Mouse (Mus musculus): ENCODE data around the gene Ubxn2a. TPM values are rescaled to one million over a fixed set of nuclear protein-coding genes. Genes with fewer than 3 reads are reported as not detected.
"Not testable (repeated sequence)": the region's sequence is repeated elsewhere in the genome, so short reads cannot be mapped to it uniquely, and the experiment has no call there.

The Ubxn2a gene
- polyA plus RNA-seq, 1 experiment from 2014 or later = 45.2 TPM

- no peaks in the 10 kb centered on the region for H3K36me3 ChIP-seq (ENCODE audit: control insufficient read depth, insufficient read depth)
- no peak overlapping the region for H3K27ac ChIP-seq (ENCODE audit: low read length)
- H3K9ac ChIP-seq (replicated peaks; ENCODE audit: low read depth, low read length) = no peak overlapping the region
- no peaks in the 10 kb centered on the region for H3K27me3 ChIP-seq (replicated peaks; ENCODE audit: control insufficient read depth, insufficient read depth, low read length)
- no peak for ATAC-seq
- no peak overlapping the region for H3K4me2 ChIP-seq (ENCODE audit: low read length)
- H3K4me1 ChIP-seq (replicated peaks; ENCODE audit: control insufficient read depth, insufficient read depth, low read length) = peaks cover 6% of the 10 kb centered on the region
- no peaks in the 10 kb centered on the region for H3K9me3 ChIP-seq (ENCODE audit: control insufficient read depth, low read length)
- 55% methylated on average over 3 of the region's 3 CpGs for WGBS
- no peak overlapping the region for H3K4me3 ChIP-seq (replicated peaks; ENCODE audit: low read length)
Observed at GRCm38 (mm10) chr12:4914441-4914840, 6.9 kb upstream of the Ubxn2a start.

GRCm38 (mm10) chr12:4911716-4912115 is 4.2 kb upstream of the Ubxn2a start:
- no peak for ATAC-seq
- H3K9ac ChIP-seq (replicated peaks; ENCODE audit: low read depth, low read length) = no peak overlapping the region
- no peak overlapping the region for H3K4me2 ChIP-seq (ENCODE audit: low read length)
- no peaks in the 10 kb centered on the region for H3K27me3 ChIP-seq (replicated peaks; ENCODE audit: control insufficient read depth, insufficient read depth, low read length)
- no peak overlapping the region for H3K27ac ChIP-seq (ENCODE audit: low read length)
- H3K4me3 ChIP-seq (replicated peaks; ENCODE audit: low read length) = no peak overlapping the region
- no peaks in the 10 kb centered on the region for H3K9me3 ChIP-seq (ENCODE audit: control insufficient read depth, low read length)
- no peaks in the 10 kb centered on the region for H3K36me3 ChIP-seq (ENCODE audit: control insufficient read depth, insufficient read depth)
- peaks cover 3% of the 10 kb centered on the region; the same call in 1 of the 2 replicates for H3K4me1 ChIP-seq (replicated peaks; ENCODE audit: control insufficient read depth, insufficient read depth, low read length)
- WGBS = 81% methylated on average over 4 of the region's 4 CpGs

GRCm38 (mm10) chr12:4910496-4910895 is 3.0 kb upstream of the Ubxn2a start:
- not testable (repeated sequence) for H3K4me3 ChIP-seq (replicated peaks; ENCODE audit: low read length); H3K9ac ChIP-seq (replicated peaks; ENCODE audit: low read depth, low read length); H3K27ac ChIP-seq (ENCODE audit: low read length); H3K27me3 ChIP-seq (replicated peaks; ENCODE audit: control insufficient read depth, insufficient read depth, low read length); H3K4me1 ChIP-seq (replicated peaks; ENCODE audit: control insufficient read depth, insufficient read depth, low read length); ATAC-seq; H3K4me2 ChIP-seq (ENCODE audit: low read length); H3K36me3 ChIP-seq (ENCODE audit: control insufficient read depth, insufficient read depth); H3K9me3 ChIP-seq (ENCODE audit: control insufficient read depth, low read length)
- 100% methylated on average over 1 of the region's 1 CpGs for WGBS

GRCm38 (mm10) chr12:4908391-4908790 is 886 bp upstream of the Ubxn2a start:
- H3K27ac ChIP-seq (ENCODE audit: low read length) = no peak overlapping the region
- ATAC-seq = no peak
- no peak overlapping the region for H3K4me2 ChIP-seq (ENCODE audit: low read length)
- 90% methylated on average over 7 of the region's 7 CpGs for WGBS
- no peaks in the 10 kb centered on the region for H3K9me3 ChIP-seq (ENCODE audit: control insufficient read depth, low read length)
- H3K4me1 ChIP-seq (replicated peaks; ENCODE audit: control insufficient read depth, insufficient read depth, low read length) = peaks cover 7% of the 10 kb centered on the region
- no peak overlapping the region for H3K9ac ChIP-seq (replicated peaks; ENCODE audit: low read depth, low read length)
- H3K4me3 ChIP-seq (replicated peaks; ENCODE audit: low read length) = no peak overlapping the region
- no peaks in the 10 kb centered on the region for H3K27me3 ChIP-seq (replicated peaks; ENCODE audit: control insufficient read depth, insufficient read depth, low read length)
- H3K36me3 ChIP-seq (ENCODE audit: control insufficient read depth, insufficient read depth) = no peaks in the 10 kb centered on the region

GRCm38 (mm10) chr12:4906476-4906875 is 1.0 kb downstream of the Ubxn2a start:
- 59% methylated on average over 7 of the region's 7 CpGs for WGBS
- peak overlapping the region; percentile 76 for H3K4me2 ChIP-seq (ENCODE audit: low read length)
- no peak for ATAC-seq
- H3K27me3 ChIP-seq (replicated peaks; ENCODE audit: control insufficient read depth, insufficient read depth, low read length) = no peaks in the 10 kb centered on the region
- H3K9ac ChIP-seq (replicated peaks; ENCODE audit: low read depth, low read length) = peak overlapping the region; percentile 90
- H3K36me3 ChIP-seq (ENCODE audit: control insufficient read depth, insufficient read depth) = peaks cover under 1% of the 10 kb centered on the region; the same call in 1 of the 2 replicates
- H3K4me1 ChIP-seq (replicated peaks; ENCODE audit: control insufficient read depth, insufficient read depth, low read length) = peaks cover 7% of the 10 kb centered on the region
- H3K9me3 ChIP-seq (ENCODE audit: control insufficient read depth, low read length) = no peaks in the 10 kb centered on the region
- peak overlapping the region; percentile 83 for H3K4me3 ChIP-seq (replicated peaks; ENCODE audit: low read length)
- no peak overlapping the region for H3K27ac ChIP-seq (ENCODE audit: low read length)

GRCm38 (mm10) chr12:4905946-4906345 is 1.6 kb downstream of the Ubxn2a start:
- Histone ChIP-seq H3K4me2 (ENCODE audit: low read length) (peak overlapping the region; percentile 76; the same call in 1 of the 2 replicates), H3K4me3 (replicated peaks; ENCODE audit: low read length) (no peak overlapping the region), H3K27ac (ENCODE audit: low read length) (no peak overlapping the region), H3K36me3 (ENCODE audit: control insufficient read depth, insufficient read depth) (peaks cover 2% of the 10 kb centered on the region; the same call in 1 of the 2 replicates), H3K9me3 (ENCODE audit: control insufficient read depth, low read length) (no peaks in the 10 kb centered on the region), H3K4me1 (replicated peaks; ENCODE audit: control insufficient read depth, insufficient read depth, low read length) (peaks cover 7% of the 10 kb centered on the region), H3K27me3 (replicated peaks; ENCODE audit: control insufficient read depth, insufficient read depth, low read length) (no peaks in the 10 kb centered on the region), H3K9ac (replicated peaks; ENCODE audit: low read depth, low read length) (no peak overlapping the region)
- ATAC-seq = no peak
- 58% methylated on average over 7 of the region's 7 CpGs for WGBS

- no peaks in the 10 kb centered on the region for H3K9me3 ChIP-seq (ENCODE audit: control insufficient read depth, low read length)
- no peak for ATAC-seq
- no peak overlapping the region for H3K4me2 ChIP-seq (ENCODE audit: low read length)
- H3K4me3 ChIP-seq (replicated peaks; ENCODE audit: low read length) = no peak overlapping the region
- no peak overlapping the region for H3K27ac ChIP-seq (ENCODE audit: low read length)
- WGBS = 87% methylated on average over 5 of the region's 5 CpGs
- H3K27me3 ChIP-seq (replicated peaks; ENCODE audit: control insufficient read depth, insufficient read depth, low read length) = no peaks in the 10 kb centered on the region
- H3K9ac ChIP-seq (replicated peaks; ENCODE audit: low read depth, low read length) = no peak overlapping the region
- no peaks in the 10 kb centered on the region for H3K4me1 ChIP-seq (replicated peaks; ENCODE audit: control insufficient read depth, insufficient read depth, low read length)
- peaks cover 4% of the 10 kb centered on the region for H3K36me3 ChIP-seq (ENCODE audit: control insufficient read depth, insufficient read depth)
Observed at GRCm38 (mm10) chr12:4898024-4898423, 9.5 kb downstream of the Ubxn2a start.

GRCm38 (mm10) chr12:4889891-4890290 is 17.6 kb downstream of the Ubxn2a start:
- ATAC-seq = no peak
- H3K9me3 ChIP-seq (ENCODE audit: control insufficient read depth, low read length) = no peaks in the 10 kb centered on the region
- WGBS = 93% methylated on average over 1 of the region's 1 CpGs
- no peak overlapping the region for H3K4me3 ChIP-seq (replicated peaks; ENCODE audit: low read length)
- no peak overlapping the region for H3K9ac ChIP-seq (replicated peaks; ENCODE audit: low read depth, low read length)
- no peaks in the 10 kb centered on the region; the same call in 1 of the 2 replicates for H3K36me3 ChIP-seq (ENCODE audit: control insufficient read depth, insufficient read depth)
- no peak overlapping the region for H3K27ac ChIP-seq (ENCODE audit: low read length)
- no peaks in the 10 kb centered on the region for H3K27me3 ChIP-seq (replicated peaks; ENCODE audit: control insufficient read depth, insufficient read depth, low read length)
- no peak overlapping the region for H3K4me2 ChIP-seq (ENCODE audit: low read length)
- no peaks in the 10 kb centered on the region for H3K4me1 ChIP-seq (replicated peaks; ENCODE audit: control insufficient read depth, insufficient read depth, low read length)

- H3K4me3 ChIP-seq (replicated peaks; ENCODE audit: low read length) = no peak overlapping the region
- H3K36me3 ChIP-seq (ENCODE audit: control insufficient read depth, insufficient read depth) = no peaks in the 10 kb centered on the region; the same call in 1 of the 2 replicates
- no peak overlapping the region for H3K9ac ChIP-seq (replicated peaks; ENCODE audit: low read depth, low read length)
- WGBS = 100% methylated on average over 2 of the region's 2 CpGs
- no peak overlapping the region for H3K27ac ChIP-seq (ENCODE audit: low read length)
- no peaks in the 10 kb centered on the region for H3K27me3 ChIP-seq (replicated peaks; ENCODE audit: control insufficient read depth, insufficient read depth, low read length)
- no peaks in the 10 kb centered on the region for H3K4me1 ChIP-seq (replicated peaks; ENCODE audit: control insufficient read depth, insufficient read depth, low read length)
- H3K4me2 ChIP-seq (ENCODE audit: low read length) = no peak overlapping the region
- no peaks in the 10 kb centered on the region for H3K9me3 ChIP-seq (ENCODE audit: control insufficient read depth, low read length)
- ATAC-seq = no peak
Observed at GRCm38 (mm10) chr12:4889251-4889650, 18.3 kb downstream of the Ubxn2a start.

- Histone ChIP-seq H3K4me3 (replicated peaks; ENCODE audit: low read length) (no peak overlapping the region), H3K9ac (replicated peaks; ENCODE audit: low read depth, low read length) (no peak overlapping the region), H3K27ac (ENCODE audit: low read length) (no peak overlapping the region), H3K27me3 (replicated peaks; ENCODE audit: control insufficient read depth, insufficient read depth, low read length) (no peaks in the 10 kb centered on the region), H3K4me1 (replicated peaks; ENCODE audit: control insufficient read depth, insufficient read depth, low read length) (no peaks in the 10 kb centered on the region), H3K4me2 (ENCODE audit: low read length) (no peak overlapping the region), H3K9me3 (ENCODE audit: control insufficient read depth, low read length) (no peaks in the 10 kb centered on the region), H3K36me3 (ENCODE audit: control insufficient read depth, insufficient read depth) (no peaks in the 10 kb centered on the region)
- ATAC-seq = no peak
Observed at GRCm38 (mm10) chr12:4888739-4889138, 18.8 kb downstream of the Ubxn2a start.
